Mouse (Mus musculus): Measurements from ENCODE around the gene Fgfbp1. TPM values are rescaled to one million over a fixed set of nuclear protein-coding genes. Genes with fewer than 3 reads are reported as not detected.

Gene Fgfbp1
- 1.6 and 1.7 TPM in 2 replicates for polyA plus RNA-seq (2015; fragmentation: Nextera tagmentation; extraction: Ambion mirVana)

GRCm38 (mm10) chr5:43981620-43982019, at the start of gene Fgfbp1:
Gene Fgfbp1 (minus strand): TSS chr5:43981779.

Other genes with a start within 250 kb of the Fgfbp1 start
- gene Bst1, start 162.9 kb downstream of the Fgfbp1 start, polyA plus RNA-seq (2015; fragmentation: Nextera tagmentation; extraction: Ambion mirVana): 12.3 and 15.3 TPM in 2 replicates
- 24.9 and 28.3 TPM in 2 replicates for gene Fbxl5, start 160.1 kb downstream of the Fgfbp1 start, polyA plus RNA-seq (2015; fragmentation: Nextera tagmentation; extraction: Ambion mirVana)
- 9.5 and 12.1 TPM in 2 replicates for gene Cd38, start 113.2 kb downstream of the Fgfbp1 start, polyA plus RNA-seq (2015; fragmentation: Nextera tagmentation; extraction: Ambion mirVana)
- 0.99 TPM in 1 of 2 replicates, not detected in the other for gene Gm7879, start 68.6 kb downstream of the Fgfbp1 start, polyA plus RNA-seq (2015; fragmentation: Nextera tagmentation; extraction: Ambion mirVana)
- gene Prom1, start 120.3 kb upstream of the Fgfbp1 start, polyA plus RNA-seq (2015; fragmentation: Nextera tagmentation; extraction: Ambion mirVana): 4.5 and 5.9 TPM in 2 replicates
- 45.6 and 50.0 TPM in 2 replicates for gene Tapt1, start 244.8 kb upstream of the Fgfbp1 start, polyA plus RNA-seq (2015; fragmentation: Nextera tagmentation; extraction: Ambion mirVana)

Measured in spleen, postnatal 0 days (tissue).